Mouse (Mus musculus) thymus, adult 2 months (tissue): ENCODE measurements at regions not wholly inside any gene's neighbourhood (a gene's known extent, or its start where the extent isn't known, plus 50 kb on each side); places are given as distances from the start of the nearest gene placed in this dataset.

Experiments
- CTCF ChIP-seq: fragments of 200-500 bp; IDR thresholded peaks from 2 replicates; pipeline ENCODE4 v1.5.1; 2012; ENCODE audit warnings: mild to moderate bottlenecking, control low read depth, low read length, moderate library complexity, borderline replicate concordance; ENCODE audit not compliant: control insufficient read depth, poor library complexity, insufficient read depth; ENCODE audit errors: extremely low read depth
- POLR2A ChIP-seq: fragments of 200-500 bp; IDR thresholded peaks from 2 replicates; pipeline ENCODE4 v1.6.1; 2012; ENCODE audit warnings: mild to moderate bottlenecking, low read length, control low read depth, moderate library complexity; ENCODE audit not compliant: control insufficient read depth, poor library complexity, insufficient read depth; ENCODE audit errors: extremely low read depth

- no peak for TF ChIP-seq CTCF
- TF ChIP-seq POLR2A, result no peak
These were observed 119.0 kb upstream of the Htr2a start for GRCm38 (mm10) chr14:74521669-74522068.
